Mouse (Mus musculus) spleen, postnatal 4 days (tissue): ENCODE results near the gene Thada.

ENCODE experiments used
- DNase-seq, 2 experiments: peaks; one replicate each; pipeline ENCODE4 v3.0.0; 2022; ENCODE audit warnings: low spot score in 2 of 2

Thada gene

GRCm38 (mm10) chr17:84147183-84148108 is 318.6 kb downstream of the Thada start:
- DNase-seq, result peak; percentile 68 to 75

GRCm38 (mm10) chr17:84146458-84147182 is 319.4 kb downstream of the Thada start:
- no peak for DNase-seq

- DNase-seq, result peak; percentile 66 to 86
These were observed 320.1 kb downstream of the Thada start for GRCm38 (mm10) chr17:84145826-84146287.

GRCm38 (mm10) chr17:84144762-84145599 is 321.0 kb downstream of the Thada start:
- no peak for DNase-seq

- DNase-seq, result no peak
These were observed 321.9 kb downstream of the Thada start for GRCm38 (mm10) chr17:84144130-84144529.

GRCm38 (mm10) chr17:84143219-84143844 is 322.7 kb downstream of the Thada start:
- peak in 1 of 2 experiments; percentile 41 for DNase-seq

GRCm38 (mm10) chr17:84141691-84142090 is 324.3 kb downstream of the Thada start:
- no peak for DNase-seq

- DNase-seq, result no peak
These were observed 325.0 kb downstream of the Thada start for GRCm38 (mm10) chr17:84140822-84141507.
